Mouse (Mus musculus) liver, embryonic 14.5 days (tissue): ENCODE measurements at regions not wholly inside any gene's neighbourhood (a gene's known extent, or its start where the extent isn't known, plus 50 kb on each side); places are given as distances from the start of the nearest gene placed in this dataset.

ENCODE experiments used
- ATAC-seq: fragments of 200-750 bp; cut with Nextera tagmentation; 2 replicates; pipeline ENCODE4 v1.8.0; 2017; ENCODE audit warnings: moderate number of reproducible peaks, mild to moderate bottlenecking, moderate library complexity; ENCODE audit not compliant: insufficient read depth
- DNase-seq, 3 experiments: peaks; one replicate each; pipeline ENCODE4 v3.0.0-alpha.2; 2012 to 2013; ENCODE audit warnings: low read depth in 3 of 3, low spot score in 3 of 3
- H3K27ac ChIP-seq: fragments of 300-500 bp; sonication (generic); 2 replicates; pipeline ENCODE4 v1.5.1; 2014; ENCODE audit warnings: moderate library complexity, mild to moderate bottlenecking, control low read depth, inconsistent platforms
- H3K27me3 ChIP-seq: fragments of 300-500 bp; sonication (generic); 2 replicates; pipeline ENCODE4 v1.6.1; 2014; ENCODE audit warnings: mild to moderate bottlenecking, low read length, moderate library complexity; ENCODE audit not compliant: control insufficient read depth, insufficient read depth
- H3K36me3 ChIP-seq: fragments of 300-500 bp; sonication (generic); replicated peaks from 2 replicates; pipeline ENCODE4 v1.6.1; 2014; ENCODE audit warnings: low read depth; ENCODE audit not compliant: control insufficient read depth, insufficient read depth
- H3K4me1 ChIP-seq, 2 experiments: fragments of 200-500 bp in 1 of 2; fragments of 300-500 bp in 1 of 2; sonication (generic) in 1 of 2; replicated peaks; 2 replicates each; pipeline ENCODE4 v1.6.1; 2012 to 2014; ENCODE audit warnings: antibody characterized with exemption in 1 of 2, inconsistent platforms in 1 of 2, low read length in 1 of 2; ENCODE audit not compliant: control insufficient read depth in 2 of 2, insufficient read depth in 2 of 2
- H3K4me2 ChIP-seq: fragments of 300-500 bp; sonication (generic); 2 replicates; pipeline ENCODE4 v1.6.1; 2014; ENCODE audit warnings: low read depth, mild to moderate bottlenecking, control low read depth, moderate library complexity
- H3K4me3 ChIP-seq, 2 experiments: fragments of 200-500 bp in 1 of 2; fragments of 300-500 bp in 1 of 2; sonication (generic) in 1 of 2; 2 replicates each; pipeline ENCODE4 v1.5.1; 2012 to 2014; ENCODE audit warnings: low read depth in 2 of 2, low read length in 2 of 2, mild to moderate bottlenecking in 2 of 2, control low read depth in 1 of 2, inconsistent platforms in 1 of 2, moderate library complexity in 1 of 2; ENCODE audit not compliant: insufficient read depth in 1 of 2
- H3K9ac ChIP-seq: fragments of 300-500 bp; sonication (generic); replicated peaks from 2 replicates; pipeline ENCODE4 v1.6.1; 2014; ENCODE audit warnings: mild to moderate bottlenecking, control low read depth, moderate library complexity
- H3K9me3 ChIP-seq: fragments of 300-500 bp; sonication (generic); 2 replicates; pipeline ENCODE4 v1.6.1; 2016; ENCODE audit warnings: low read length, mixed read lengths; ENCODE audit not compliant: control insufficient read depth
- CTCF ChIP-seq: IDR thresholded peaks from 2 replicates; pipeline ENCODE4 v1.5.1; 2016; ENCODE audit warnings: antibody characterized with exemption, low read depth, control low read depth
- EP300 ChIP-seq: IDR thresholded peaks from 2 replicates; pipeline ENCODE4 v1.6.1; 2016; ENCODE audit warnings: antibody characterized with exemption, low read depth
- WGBS: fragments of 180-500 bp; shearing (Covaris S2); extraction: QIAGEN DNeasy Blood & Tissue Kit; methylation state at CpG from one replicate; pipeline ENCODE4 v1.1.7; 2014; ENCODE audit not compliant: insufficient replicate concordance; 5-methylcytosine and 5-hydroxymethylcytosine counted together

DNA sequence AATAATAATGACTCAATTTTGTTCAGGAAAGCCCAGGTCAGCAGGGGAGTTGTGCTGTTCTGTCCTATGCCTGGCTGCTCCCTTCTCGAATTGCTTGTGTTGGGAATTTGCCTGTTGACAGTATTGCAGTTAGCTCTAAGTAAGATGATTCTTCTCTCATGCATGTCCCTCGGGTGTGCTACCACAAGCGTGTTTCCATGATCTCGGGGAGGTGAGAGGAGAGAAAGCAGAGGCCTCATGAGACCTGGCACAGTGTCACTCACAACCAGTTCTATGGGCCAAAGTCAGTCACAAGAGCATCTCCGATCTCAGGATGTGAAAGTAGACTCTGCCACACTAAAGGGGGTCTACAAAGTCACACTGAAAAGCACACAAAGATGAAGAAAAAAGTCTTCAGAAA, 346.6 kb upstream of the Mmadhc start:
- Histone ChIP-seq H3K36me3 (no peaks in the 10 kb centered on the region), H3K27me3 (no peaks in the 10 kb centered on the region), H3K9me3 (no peaks in the 10 kb centered on the region), H3K9ac (no peak overlapping the region), H3K4me2 (no peak overlapping the region), H3K27ac (no peak overlapping the region), H3K4me3 (no peak overlapping the region), H3K4me1 (no peaks in the 10 kb centered on the region)
- ATAC-seq (no peak), DNase-seq (no peak)
- no peak for TF ChIP-seq EP300
- no peak for TF ChIP-seq CTCF
- WGBS, result 45% methylated on average over 5 of the region's 5 CpGs

- Histone ChIP-seq H3K9ac (no peak overlapping the region), H3K36me3 (no peaks in the 10 kb centered on the region), H3K27ac (no peak overlapping the region), H3K4me3 (no peak overlapping the region), H3K27me3 (no peaks in the 10 kb centered on the region), H3K4me2 (no peak overlapping the region), H3K4me1 (no peaks in the 10 kb centered on the region), H3K9me3 (no peaks in the 10 kb centered on the region)
- DNase-seq (no peak), ATAC-seq (no peak)
- WGBS, result 24% methylated on average over 2 of the region's 2 CpGs
- TF ChIP-seq EP300 (no peak), CTCF (no peak)
These were observed 345.6 kb upstream of the Mmadhc start for GRCm38 (mm10) chr2:50642198-50642597.

GRCm38 (mm10) chr2:50635896-50636295, 339.3 kb upstream of the Mmadhc start:
- TF ChIP-seq EP300, result no peak
- TF ChIP-seq CTCF, result no peak
- H3K27ac ChIP-seq, result no peak overlapping the region
- DNase-seq (no peak), ATAC-seq (no peak)
- no peaks in the 10 kb centered on the region; a peak in 1 of 4 replicates for H3K4me1 ChIP-seq
- no peak overlapping the region for H3K4me2 ChIP-seq
- no peaks in the 10 kb centered on the region for H3K9me3 ChIP-seq
- H3K36me3 ChIP-seq, result no peaks in the 10 kb centered on the region
- no peaks in the 10 kb centered on the region for H3K27me3 ChIP-seq
- WGBS, result 48% methylated on average over 2 of the region's 2 CpGs
- H3K9ac ChIP-seq, result no peak overlapping the region
- H3K4me3 ChIP-seq, result no peak overlapping the region

GRCm38 (mm10) chr2:50631786-50632185, 335.2 kb upstream of the Mmadhc start:
- no peaks in the 10 kb centered on the region for H3K9me3 ChIP-seq
- TF ChIP-seq CTCF (no peak), EP300 (no peak)
- no peak overlapping the region for H3K4me2 ChIP-seq
- H3K36me3 ChIP-seq, result no peaks in the 10 kb centered on the region
- H3K27me3 ChIP-seq, result no peaks in the 10 kb centered on the region
- H3K9ac ChIP-seq, result no peak overlapping the region
- ATAC-seq, result no peak
- no peak overlapping the region for H3K27ac ChIP-seq
- no peak overlapping the region for H3K4me3 ChIP-seq
- no peaks in the 10 kb centered on the region; a peak in 1 of 4 replicates for H3K4me1 ChIP-seq
- no peak for DNase-seq

DNA sequence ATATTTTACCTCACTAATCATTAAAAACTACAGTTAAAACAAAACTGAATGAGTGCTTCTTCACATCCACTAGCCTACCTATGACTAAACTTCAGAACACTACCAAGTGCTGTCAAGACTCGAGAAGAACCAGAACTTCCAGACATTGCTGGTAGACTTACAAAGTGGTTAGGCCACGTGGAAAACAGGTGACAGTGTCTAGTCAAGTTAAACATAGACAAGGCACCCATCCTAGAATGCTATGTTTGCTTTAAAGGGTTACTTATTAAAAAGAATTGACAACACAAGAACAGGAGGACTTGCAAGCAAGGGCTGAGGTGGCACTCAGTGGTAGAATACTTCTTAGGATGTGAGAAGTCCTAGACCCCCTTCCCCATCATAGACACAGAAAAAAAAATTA, 330.9 kb upstream of the Mmadhc start:
- no peak overlapping the region for H3K27ac ChIP-seq
- no peaks in the 10 kb centered on the region; a peak in 1 of 4 replicates for H3K4me1 ChIP-seq
- ATAC-seq (no peak), DNase-seq (peak in 1 of 3 experiments; percentile 2)
- no peak for TF ChIP-seq CTCF
- TF ChIP-seq EP300, result no peak
- H3K27me3 ChIP-seq, result no peaks in the 10 kb centered on the region
- no peak overlapping the region for H3K4me3 ChIP-seq
- 34% methylated on average over 2 of the region's 2 CpGs for WGBS
- H3K9ac ChIP-seq, result no peak overlapping the region
- no peak overlapping the region for H3K4me2 ChIP-seq
- no peaks in the 10 kb centered on the region for H3K9me3 ChIP-seq
- no peaks in the 10 kb centered on the region for H3K36me3 ChIP-seq
